Mouse (Mus musculus): ENCODE measurements at regions not wholly inside any gene's neighbourhood (a gene's known extent, or its start where the extent isn't known, plus 50 kb on each side); places are given as distances from the start of the nearest gene placed in this dataset.
"Not testable (repeated sequence)": the region's sequence is repeated elsewhere in the genome, so short reads cannot be mapped to it uniquely, and the experiment has no call there.

DNA sequence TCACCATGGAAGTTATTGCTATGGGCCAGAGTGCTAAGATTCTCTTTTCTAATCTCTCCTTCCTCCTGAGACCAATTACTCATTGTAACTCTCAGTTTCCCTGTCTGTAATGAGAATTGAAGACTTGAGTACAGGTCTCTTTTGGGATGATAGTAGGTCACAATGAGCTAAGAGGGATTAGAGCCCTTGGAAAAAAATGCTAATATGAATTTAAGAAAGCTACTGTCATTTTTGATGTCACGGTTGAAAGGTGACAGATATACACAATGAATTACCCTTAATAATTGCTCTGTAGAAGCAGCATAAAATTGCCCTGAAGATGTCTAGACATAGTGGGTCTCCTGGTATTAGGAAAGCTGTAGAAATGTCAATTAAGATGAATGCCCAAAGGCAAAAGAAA, 178.2 kb downstream of the Kcna4 start:
- no peak for DNase-seq (ENCODE audit: low spot score in 2 of 2)

DNA sequence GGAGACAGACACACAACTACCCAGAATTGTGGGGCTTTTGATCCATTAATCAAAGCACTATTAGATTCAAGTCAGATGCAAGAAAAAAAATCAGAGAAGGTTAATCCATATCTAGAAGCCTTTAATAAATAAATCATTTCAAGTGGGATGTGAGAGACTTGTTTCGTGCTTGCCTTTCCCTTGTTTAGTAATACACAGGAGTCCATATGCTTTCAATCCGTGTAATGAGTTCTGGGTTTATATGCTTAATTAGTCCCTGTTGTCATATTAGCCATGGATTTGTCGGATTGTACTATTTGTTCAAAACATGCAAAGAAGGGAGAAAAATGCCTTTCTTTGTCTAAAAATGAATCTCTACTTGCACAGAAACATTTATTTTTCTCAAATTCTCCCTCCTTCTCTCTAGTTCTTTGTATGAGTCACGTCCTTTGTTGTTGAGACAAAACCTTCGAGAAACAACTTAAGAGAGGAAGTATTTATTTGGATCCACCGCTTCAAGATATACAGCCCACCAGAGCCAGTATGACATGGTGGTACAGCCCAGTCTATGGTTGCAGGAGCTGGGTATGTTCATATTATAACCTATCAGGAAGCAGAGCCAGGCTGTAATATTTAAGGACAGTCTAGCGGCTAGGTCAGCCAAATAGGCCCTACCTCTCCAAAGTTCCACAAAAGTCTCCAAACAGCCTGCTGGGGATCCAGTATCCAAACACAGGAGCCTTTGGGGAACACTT, 213.4 kb downstream of the Kcna4 start:
- DNase-seq (ENCODE audit: low spot score in 2 of 2) = no peak

DNA sequence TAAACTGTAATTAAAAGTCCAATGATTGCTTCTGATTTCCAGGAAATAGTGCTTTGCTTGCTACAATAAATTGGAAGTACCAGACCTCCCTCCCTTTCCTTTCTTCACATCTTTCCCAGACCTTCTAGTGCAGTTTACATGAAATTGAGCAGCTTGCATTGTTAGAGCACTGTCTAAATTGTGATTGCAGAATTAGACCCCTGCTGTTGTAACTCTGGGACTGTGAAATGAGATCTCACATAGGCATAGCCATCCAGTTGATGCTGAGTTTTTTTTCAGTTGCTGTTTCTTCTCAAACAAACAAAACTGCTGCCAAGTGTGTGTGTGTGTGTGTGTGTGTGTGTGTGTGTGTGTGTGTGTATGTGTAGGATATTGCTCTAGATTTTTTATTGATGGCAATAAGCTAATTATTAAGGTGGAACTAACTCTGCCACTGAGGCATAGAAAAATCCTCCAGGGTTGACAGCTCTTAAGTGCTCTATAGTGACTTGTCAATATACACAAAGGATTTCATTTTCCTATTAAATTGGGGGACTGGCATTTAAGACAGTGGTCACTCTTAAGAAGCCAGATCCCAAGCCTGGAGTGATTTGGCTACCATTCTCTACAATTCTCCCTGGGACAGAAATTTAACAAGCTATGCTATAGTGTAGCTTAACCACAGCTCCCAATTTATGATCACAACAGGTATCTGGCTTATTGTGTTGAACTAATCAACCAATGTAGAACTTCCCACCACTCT, 217.2 kb downstream of the Kcna4 start:
- DNase-seq (ENCODE audit: low spot score in 2 of 2) = no peak

DNA sequence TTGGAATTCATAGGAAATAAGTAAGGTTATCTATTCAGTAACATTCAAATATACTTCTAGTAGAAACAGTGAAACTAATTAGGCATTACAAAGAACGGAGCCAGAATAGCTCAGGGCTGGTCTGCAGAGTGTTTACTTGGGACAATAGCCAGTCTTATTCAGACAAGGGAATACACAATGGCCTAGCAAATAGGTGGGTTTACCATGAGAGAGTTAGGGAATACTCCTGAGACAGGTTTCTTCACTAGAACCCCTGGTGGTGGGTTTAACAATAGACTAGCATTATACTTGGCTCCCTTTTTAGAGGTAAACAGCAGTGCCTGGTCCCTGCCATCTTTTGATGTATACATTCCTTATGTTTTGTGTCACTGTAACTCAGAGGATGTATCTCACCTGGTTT, 225.0 kb downstream of the Kcna4 start:
- not testable (repeated sequence) for DNase-seq (ENCODE audit: low spot score in 2 of 2)

DNA sequence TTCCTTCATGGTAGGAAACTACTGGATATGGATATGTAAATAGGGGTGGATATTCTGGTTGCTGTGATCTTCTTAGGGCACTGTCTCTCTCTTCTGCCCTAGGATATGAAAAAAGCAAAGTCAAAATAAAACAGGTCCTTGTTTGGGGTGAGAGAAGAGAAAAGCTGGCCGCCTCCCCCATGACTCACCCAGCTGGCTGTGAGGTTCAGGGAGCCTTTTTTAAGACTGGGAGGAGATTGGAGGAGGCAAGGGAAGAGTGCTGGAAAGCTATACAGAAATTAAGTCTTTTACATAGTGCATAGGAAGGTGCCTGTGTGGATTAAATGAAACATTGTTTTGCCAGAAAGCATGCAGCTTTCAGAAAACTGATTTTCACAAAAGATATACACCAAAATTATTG, 227.7 kb downstream of the Kcna4 start:
- DNase-seq (ENCODE audit: low spot score in 2 of 2) = no peak

DNA sequence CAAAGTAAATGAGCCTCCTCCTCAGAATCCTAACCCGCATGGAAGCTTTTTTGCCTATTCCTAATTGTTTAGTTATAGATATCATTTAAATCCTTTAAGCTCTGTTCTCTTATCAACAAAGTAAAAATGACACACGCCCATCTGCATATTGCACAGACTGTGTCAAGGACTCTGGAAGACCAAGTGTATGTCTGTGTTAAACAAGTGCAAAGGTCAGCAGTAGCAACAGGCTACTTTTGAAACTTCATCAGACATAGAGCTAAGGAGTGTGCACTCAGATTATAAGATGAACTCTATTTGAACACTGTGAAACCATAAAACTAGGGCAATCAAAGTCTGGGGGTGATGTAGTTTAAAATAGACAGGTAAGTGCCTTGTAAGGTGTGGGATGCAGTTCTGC, 228.3 kb downstream of the Kcna4 start:
- no peak for DNase-seq (ENCODE audit: low spot score in 2 of 2)

DNA sequence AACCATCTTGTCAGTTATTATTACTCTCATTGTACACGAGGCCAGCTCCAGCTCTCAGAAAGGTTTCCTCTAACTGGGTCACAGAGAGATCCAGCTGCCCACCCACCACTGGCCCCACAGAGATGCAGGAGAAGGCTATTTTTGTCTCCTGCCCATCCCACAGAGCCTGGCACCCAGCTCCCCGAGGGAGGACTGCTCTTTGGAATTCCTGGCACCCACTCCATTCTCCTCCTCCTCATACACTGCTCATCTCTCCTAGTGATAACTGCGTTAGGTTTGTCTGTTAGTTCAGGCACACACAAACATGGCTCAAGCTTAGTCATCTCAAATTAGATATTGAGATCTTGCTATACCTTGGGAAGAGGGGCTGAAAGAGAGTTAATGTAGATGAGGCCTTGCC, 228.9 kb downstream of the Kcna4 start:
- DNase-seq (ENCODE audit: low spot score in 2 of 2) = peak; percentile 1 to 6

DNA sequence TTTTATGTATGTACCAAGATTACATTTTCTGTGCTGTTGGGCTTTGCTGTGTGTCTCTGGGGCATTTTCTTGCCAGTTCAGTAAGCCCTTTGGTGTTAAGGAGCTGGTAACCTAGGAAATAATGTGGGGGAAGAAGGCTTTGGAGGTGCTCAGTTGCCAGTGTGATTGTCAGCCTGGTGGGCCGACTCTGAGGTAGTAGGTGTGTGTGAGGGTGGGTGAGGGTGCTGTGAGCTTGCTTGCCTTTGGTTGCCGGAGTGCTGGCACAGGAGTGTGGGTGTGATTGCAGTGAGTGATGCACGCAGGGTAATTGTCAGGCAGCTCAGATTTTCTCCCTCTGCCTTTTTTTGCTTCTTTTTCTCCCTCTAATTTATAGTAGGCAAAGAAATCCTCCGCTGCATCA, 229.3 kb downstream of the Kcna4 start:
- DNase-seq (ENCODE audit: low spot score in 2 of 2) = no peak

DNA sequence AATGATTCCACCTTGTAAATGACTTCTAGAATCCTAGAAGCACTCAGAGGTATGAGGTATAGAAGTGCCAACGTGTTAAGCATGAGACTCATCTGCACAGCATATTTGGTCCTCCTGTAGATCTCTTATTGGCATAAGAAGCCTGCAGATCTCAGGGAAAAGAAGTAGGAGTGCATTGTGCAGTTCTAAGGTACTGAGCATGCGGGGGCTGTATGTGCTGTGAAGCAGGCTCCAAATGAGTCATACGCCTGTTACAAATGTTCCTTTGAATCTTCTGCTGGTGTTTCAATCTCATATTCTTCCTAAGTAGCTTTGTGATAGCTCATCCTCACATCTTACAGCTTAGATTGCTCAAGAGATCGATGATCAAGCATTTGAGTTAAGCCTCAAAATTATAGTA, 252.7 kb downstream of the Kcna4 start:
- no peak for DNase-seq (ENCODE audit: low spot score in 2 of 2)

DNA sequence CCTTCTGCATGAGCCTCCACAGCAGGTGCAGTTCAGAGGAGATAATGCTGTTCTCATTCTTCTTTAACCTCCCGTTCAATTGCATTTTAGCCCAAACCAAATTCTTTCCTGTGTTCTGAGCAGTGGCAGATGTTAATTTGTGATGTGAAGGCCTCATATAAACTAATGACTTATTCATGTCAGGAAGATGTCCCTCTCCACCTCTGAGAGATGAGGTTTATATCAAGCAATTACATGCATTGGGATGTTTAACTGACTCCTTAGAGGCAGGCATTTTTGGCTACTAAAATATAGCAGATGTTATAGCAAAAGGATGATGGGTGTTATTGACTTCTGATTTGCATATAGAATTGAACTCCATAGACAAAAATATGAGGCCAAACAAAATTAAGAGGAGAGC, 262.1 kb downstream of the Kcna4 start:
- DNase-seq (ENCODE audit: low spot score in 2 of 2) = no peak

DNA sequence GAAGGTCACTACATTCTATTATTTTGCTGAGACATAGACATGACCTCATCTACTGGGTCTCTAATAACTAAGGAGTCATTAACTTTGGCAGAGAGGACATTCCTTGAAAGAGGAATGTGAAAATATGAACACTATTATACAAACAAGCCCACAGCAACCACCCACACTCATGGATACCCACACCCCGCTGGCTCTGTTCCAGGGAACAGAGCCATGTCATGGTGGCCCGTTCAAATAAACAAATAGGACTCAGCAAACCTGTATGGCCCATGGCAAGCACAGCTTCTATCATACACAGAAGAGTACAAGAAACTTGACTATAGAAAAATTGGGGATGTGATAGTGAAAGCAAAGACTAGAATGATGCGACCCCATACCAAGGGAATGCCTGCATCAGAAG, 265.8 kb downstream of the Kcna4 start:
- DNase-seq (ENCODE audit: low spot score in 2 of 2) = no peak

DNA sequence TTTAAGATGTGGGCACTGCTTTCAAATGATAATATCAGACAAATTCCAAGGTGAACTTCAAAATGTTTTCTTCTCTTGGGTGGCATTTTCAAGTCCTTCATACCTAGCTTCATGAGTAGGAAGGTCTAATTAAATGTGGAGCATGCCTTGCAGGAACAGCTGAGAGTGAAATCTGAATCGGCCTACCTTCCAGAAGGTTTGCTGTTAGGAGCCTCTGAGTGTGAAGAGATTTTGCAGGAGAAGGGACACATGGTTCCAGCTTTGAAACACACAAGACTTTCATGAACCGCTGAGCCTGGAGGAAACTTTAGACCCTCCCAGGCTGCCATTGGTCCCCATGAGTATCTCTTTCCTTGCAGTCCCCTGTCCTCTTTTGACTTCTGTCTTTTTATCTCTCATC, 279.2 kb downstream of the Kcna4 start:
- no peak for DNase-seq (ENCODE audit: low spot score in 2 of 2)

DNA sequence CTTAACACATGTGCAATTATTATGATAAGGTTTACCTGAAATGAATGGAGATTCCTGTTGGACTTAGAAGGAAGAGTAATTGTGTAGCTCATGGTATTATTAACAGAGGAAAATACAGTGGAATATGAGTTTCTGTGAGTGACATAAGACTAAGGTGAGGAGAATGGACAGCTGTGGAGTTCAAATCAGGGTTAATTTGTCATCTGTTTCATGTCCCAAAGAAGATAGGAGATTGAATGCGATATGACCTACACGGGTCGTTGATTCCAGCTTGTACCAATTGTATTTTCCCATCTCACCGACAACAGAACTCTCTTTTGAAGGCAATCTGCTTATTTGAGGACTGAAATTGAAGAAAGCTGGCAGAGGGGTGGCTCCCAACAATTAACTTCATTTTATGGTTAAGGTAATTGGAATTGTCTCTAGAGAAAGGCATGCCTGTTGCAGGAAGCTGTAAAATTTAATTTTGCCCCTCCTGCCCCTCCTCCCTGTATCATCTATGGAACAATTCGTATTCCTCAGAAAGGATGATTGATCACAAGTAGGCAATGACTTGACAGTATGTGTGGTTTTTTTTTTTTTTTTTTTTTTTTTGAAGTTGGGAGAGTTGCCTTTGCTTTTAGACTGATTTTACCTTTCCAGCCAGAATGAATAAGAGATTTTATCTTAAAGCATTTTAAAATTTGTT, 319.6 kb downstream of the Kcna4 start:
- no peak for DNase-seq (ENCODE audit: low spot score in 2 of 2)

DNA sequence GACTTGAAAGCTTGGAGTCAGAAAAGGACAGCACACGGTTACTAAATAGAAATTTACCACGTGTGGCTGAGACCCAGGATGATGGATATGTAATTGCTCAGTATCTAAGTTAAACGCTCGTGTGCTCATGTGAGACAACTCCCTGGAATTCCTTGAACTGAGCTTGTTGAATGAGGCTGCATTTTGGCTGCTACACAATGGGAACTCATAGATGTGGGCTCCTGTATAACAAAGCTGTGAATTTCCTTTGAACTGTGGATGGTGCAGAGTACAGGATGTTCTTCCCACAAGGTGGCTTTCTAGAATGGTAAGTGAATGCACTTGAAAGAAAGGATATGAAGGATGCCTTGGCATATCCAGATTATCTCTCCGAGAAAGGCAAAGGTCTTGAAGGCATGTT, 321.4 kb downstream of the Kcna4 start:
- DNase-seq (ENCODE audit: low spot score in 2 of 2) = no peak

DNA sequence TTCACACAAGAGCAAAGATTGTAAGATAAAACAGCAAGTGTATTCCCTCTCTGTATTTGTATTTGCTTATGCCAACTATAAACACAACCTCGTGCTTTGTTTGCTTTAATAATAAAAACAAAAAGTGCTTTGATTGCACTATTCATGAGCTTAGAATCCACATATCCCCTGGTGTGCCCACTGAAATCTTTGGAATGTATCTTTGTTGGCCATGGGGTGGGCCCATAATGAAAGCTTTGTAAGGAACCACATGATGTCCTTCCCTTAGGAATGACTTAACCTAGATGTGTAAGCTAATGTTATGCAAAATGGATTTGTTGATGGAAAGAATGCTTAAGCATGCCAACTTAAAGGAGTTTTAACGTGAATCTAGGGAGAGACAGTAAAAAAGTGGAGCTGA, 321.8 kb downstream of the Kcna4 start:
- no peak for DNase-seq (ENCODE audit: low spot score in 2 of 2)

DNA sequence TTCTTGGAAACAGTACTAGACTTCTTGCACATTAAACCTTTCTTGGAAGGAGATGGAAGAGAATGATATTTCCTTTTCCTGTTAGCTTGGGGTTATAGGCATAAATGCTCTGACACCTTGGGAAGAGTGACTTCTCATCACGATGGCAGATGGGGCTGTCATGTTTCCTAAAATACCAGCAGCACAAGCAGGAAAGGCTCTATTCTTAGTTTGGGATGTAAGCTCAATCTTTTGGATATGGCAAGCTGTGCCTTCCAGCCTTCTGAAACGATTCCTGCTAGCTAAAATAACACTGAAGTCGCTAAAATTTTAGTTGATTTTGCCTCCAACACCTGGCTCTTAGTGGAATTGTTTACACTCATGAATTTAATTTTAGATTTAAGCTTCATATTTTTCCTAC, 324.3 kb downstream of the Kcna4 start:
- DNase-seq (ENCODE audit: low spot score in 2 of 2) = peak; percentile 22 to 27

DNA sequence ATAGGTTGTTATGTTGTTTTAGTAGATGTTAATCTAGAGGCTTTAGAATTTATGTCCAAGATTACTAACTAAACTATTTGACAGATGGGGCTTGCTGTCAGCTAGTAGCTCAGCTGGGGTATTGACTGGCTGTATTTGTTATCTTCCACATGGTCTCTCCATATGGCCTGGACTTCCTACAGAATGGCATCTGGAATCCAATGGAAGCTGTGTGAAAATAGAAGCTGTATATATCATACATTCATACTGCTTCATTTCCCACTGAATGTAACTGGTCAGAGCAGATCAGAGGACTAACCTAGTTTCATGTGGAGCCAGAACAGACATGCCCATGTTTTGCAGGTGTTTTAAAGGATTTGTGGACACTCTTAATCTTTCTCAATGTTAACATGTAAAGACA, 337.0 kb downstream of the Kcna4 start:
- DNase-seq (ENCODE audit: low spot score in 2 of 2) = no peak

DNA sequence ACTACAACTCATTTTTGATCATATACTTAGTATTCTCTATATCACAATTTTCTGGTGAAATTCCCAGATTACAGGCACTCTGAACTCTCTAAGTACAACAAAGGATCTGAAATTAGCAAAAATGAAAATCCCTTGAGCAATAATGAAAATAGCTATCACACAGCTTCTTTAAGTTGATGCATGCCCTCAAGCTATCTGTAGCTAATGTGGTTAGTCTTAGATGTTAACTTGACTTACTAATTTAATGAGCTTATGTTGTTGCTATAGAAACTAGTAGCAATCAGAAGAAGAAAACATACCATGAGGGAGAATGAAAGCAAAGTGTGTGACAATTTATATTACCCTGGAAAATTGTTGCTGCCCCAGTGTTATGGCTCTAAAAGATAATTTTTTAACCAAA, 368.7 kb downstream of the Kcna4 start:
- DNase-seq (ENCODE audit: low spot score in 2 of 2) = no peak

All from heart, adult 9 months (tissue).